Mouse (Mus musculus) myocyte (in vitro differentiated cells): ENCODE results near the gene Med9. TPM values are rescaled to one million over a fixed set of nuclear protein-coding genes. Genes with fewer than 3 reads are reported as not detected.

Experiments
- H3K27me3 ChIP-seq: one replicate; pipeline ENCODE4 v1.6.1; 2011; ENCODE audit not compliant: control insufficient read depth, insufficient read depth, insufficient read length
- H3K36me3 ChIP-seq: one replicate; pipeline ENCODE4 v1.6.1; 2011; ENCODE audit not compliant: control insufficient read depth, insufficient read depth
- H3K4me2 ChIP-seq: one replicate; pipeline ENCODE4 v1.6.1; 2011; ENCODE audit warnings: low read depth, control low read depth
- H3K4me3 ChIP-seq: one replicate; pipeline ENCODE4 v1.5.1; 2011; ENCODE audit warnings: mild to moderate bottlenecking, control low read depth, moderate library complexity
- H3K79me2 ChIP-seq: one replicate; pipeline ENCODE4 v1.6.1; 2011; ENCODE audit not compliant: control insufficient read depth, insufficient read depth
- H3ac ChIP-seq: one replicate; pipeline ENCODE4 v1.6.1; 2011; ENCODE audit not compliant: control insufficient read depth, insufficient read length
- CEBPB ChIP-seq: IDR thresholded peaks from 2 replicates; pipeline ENCODE4 v1.6.1; 2011; ENCODE audit warnings: mild to moderate bottlenecking, moderate library complexity; ENCODE audit not compliant: poor library complexity, insufficient read depth, severe bottlenecking
- E2F4 ChIP-seq: IDR thresholded peaks from one replicate; pipeline ENCODE4 v1.6.1; 2011; ENCODE audit warnings: mild to moderate bottlenecking, control low read depth, moderate library complexity; ENCODE audit not compliant: insufficient read depth
- MAX ChIP-seq: IDR thresholded peaks from one replicate; pipeline ENCODE4 v1.6.1; 2011; ENCODE audit warnings: low read depth, mild to moderate bottlenecking, control low read depth
- MYOD1 ChIP-seq, 3 experiments: IDR thresholded peaks; one replicate each; pipeline ENCODE4 v1.6.1; 2011; ENCODE audit warnings: control low read depth in 2 of 3, low read depth in 2 of 3, mild to moderate bottlenecking in 2 of 3, moderate library complexity in 1 of 3; ENCODE audit not compliant: insufficient read length in 2 of 3, control insufficient read depth in 1 of 3
- MYOG ChIP-seq, 3 experiments: IDR thresholded peaks; one replicate each; pipeline ENCODE4 v1.6.1; 2011; ENCODE audit warnings: control low read depth in 2 of 3, low read depth in 2 of 3, mild to moderate bottlenecking in 2 of 3; ENCODE audit not compliant: insufficient read length in 2 of 3, control insufficient read depth in 1 of 3, insufficient read depth in 1 of 3
- POLR2A ChIP-seq: IDR thresholded peaks from one replicate; pipeline ENCODE4 v1.6.1; 2011; ENCODE audit warnings: low read depth, mild to moderate bottlenecking, control low read depth, moderate library complexity; ENCODE audit not compliant: insufficient read length
- POLR2AphosphoS2 ChIP-seq: IDR thresholded peaks from one replicate; pipeline ENCODE4 v1.6.1; 2011; ENCODE audit warnings: low read depth, control low read depth; ENCODE audit not compliant: insufficient read length
- REST ChIP-seq: IDR thresholded peaks from one replicate; pipeline ENCODE4 v1.6.1; 2011; ENCODE audit warnings: mild to moderate bottlenecking, control low read depth, moderate library complexity; ENCODE audit not compliant: insufficient read depth, insufficient read length
- SRF ChIP-seq: IDR thresholded peaks from one replicate; pipeline ENCODE4 v1.6.1; 2011; ENCODE audit warnings: low read depth; ENCODE audit not compliant: control insufficient read depth, insufficient read length
- TCF12 ChIP-seq: IDR thresholded peaks from one replicate; pipeline ENCODE4 v1.6.1; 2011; ENCODE audit warnings: mild to moderate bottlenecking, control low read depth; ENCODE audit not compliant: poor library complexity, insufficient read depth, severe bottlenecking
- TCF3 ChIP-seq: IDR thresholded peaks from one replicate; pipeline ENCODE4 v1.6.1; 2011; ENCODE audit warnings: low read depth, control low read depth; ENCODE audit not compliant: insufficient read length
- USF1 ChIP-seq: IDR thresholded peaks from one replicate; pipeline ENCODE4 v1.6.1; 2011; ENCODE audit warnings: low read depth, mild to moderate bottlenecking, control low read depth, moderate library complexity
- polyA plus RNA-seq: library from polyadenylated mRNA; unstranded; fragments of >200 nt; fragmentation: generic; extraction: Trizol; gene quantifications from one replicate; pipeline ENCODE4 v1.2.1, GENCODE M21; 2012; ENCODE audit warnings: missing spikeins

Gene Med9
- polyA plus RNA-seq, 1 experiment, result 41.6 TPM

DNA sequence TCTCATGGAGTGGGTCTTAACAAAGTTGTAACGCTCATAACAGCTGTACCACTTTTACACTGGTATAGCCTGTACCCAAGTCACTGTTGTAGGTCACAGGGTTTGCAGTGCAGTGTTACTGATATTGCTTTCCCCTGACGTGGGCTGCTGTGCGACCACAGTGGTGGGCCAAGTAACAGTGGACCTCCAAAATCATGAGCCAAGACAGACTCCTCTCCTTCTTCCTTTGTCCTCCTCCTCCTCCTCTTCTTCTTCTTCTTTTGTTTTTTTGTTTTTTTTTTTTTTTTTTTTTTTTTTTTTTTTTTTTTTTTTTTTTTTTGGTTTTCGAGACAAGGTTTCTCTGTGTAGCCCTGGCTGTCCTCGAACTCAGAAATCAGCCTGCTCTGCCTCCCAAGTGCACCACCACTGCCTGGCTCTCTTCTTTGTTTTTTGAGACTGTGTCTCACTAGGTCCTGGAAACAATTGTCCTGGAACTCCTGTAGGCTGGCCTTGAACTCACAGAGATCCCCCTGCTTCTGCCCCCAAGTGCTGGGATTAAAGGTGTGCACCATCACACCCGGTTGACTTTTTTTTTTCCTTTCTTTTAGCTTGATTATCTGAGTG is 41.4 kb upstream of the Med9 start:
- Histone ChIP-seq H3K79me2 (no peaks in the 10 kb centered on the region), H3K4me2 (no peak overlapping the region), H3K4me3 (no peak overlapping the region), H3ac (no peak overlapping the region), H3K27me3 (peaks cover 7% of the 10 kb centered on the region), H3K36me3 (no peaks in the 10 kb centered on the region)
- TF ChIP-seq CEBPB (no peak), POLR2AphosphoS2 (no peak), USF1 (no peak), MYOG (IDR thresholded peaks at IDR 0.05; ENCODE audit: control insufficient read depth in 1 of 3, insufficient read depth in 1 of 3, insufficient read length in 2 of 3, low read depth in 2 of 3) (no peak), TCF3 (no peak), SRF (no peak), MYOD1 (IDR thresholded peaks at IDR 0.05; ENCODE audit: control insufficient read depth in 1 of 3, insufficient read length in 2 of 3, low read depth in 2 of 3) (no peak), REST (no peak), POLR2A (no peak), MAX (no peak), TCF12 (no peak), E2F4 (no peak)

GRCm38 (mm10) chr11:59908446-59908845 is 39.6 kb upstream of the Med9 start:
- no peak for TF ChIP-seq TCF12
- TF ChIP-seq TCF3, result no peak

DNA sequence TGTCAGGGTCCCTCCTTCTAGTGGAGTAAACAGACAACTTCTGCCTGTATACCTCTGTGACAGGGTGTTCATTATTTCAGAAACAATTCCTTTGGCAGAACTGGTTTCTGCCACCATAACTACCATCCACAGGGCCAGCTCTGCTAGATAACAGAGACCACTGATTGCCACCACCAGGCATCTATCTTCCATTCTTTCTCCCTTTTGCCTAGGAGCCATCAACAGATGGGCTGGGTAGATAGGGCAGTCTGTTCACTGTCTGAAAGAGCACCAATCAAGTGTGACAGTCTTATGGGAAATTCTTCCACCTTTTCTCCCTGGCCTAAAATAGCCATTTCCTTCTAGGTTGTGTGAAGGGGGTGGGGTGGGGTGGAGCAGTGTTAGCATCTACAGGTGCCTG is 37.4 kb upstream of the Med9 start:
- TF ChIP-seq SRF (no peak), USF1 (no peak), MAX (no peak), TCF3 (no peak), E2F4 (no peak), MYOD1 (IDR thresholded peaks at IDR 0.05; ENCODE audit: control insufficient read depth in 1 of 3, insufficient read length in 2 of 3, low read depth in 2 of 3) (no peak), CEBPB (no peak), POLR2A (no peak), MYOG (IDR thresholded peaks at IDR 0.05; ENCODE audit: control insufficient read depth in 1 of 3, insufficient read depth in 1 of 3, insufficient read length in 2 of 3, low read depth in 2 of 3) (no peak), POLR2AphosphoS2 (no peak), REST (no peak), TCF12 (no peak)
- no peak overlapping the region for H3K4me3 ChIP-seq
- H3K27me3 ChIP-seq, result peaks cover 11% of the 10 kb centered on the region
- no peaks in the 10 kb centered on the region for H3K36me3 ChIP-seq
- no peaks in the 10 kb centered on the region for H3K79me2 ChIP-seq
- H3ac ChIP-seq, result no peak overlapping the region
- H3K4me2 ChIP-seq, result no peak overlapping the region

More at GRCm38 (mm10) chr11:59908446-59908845, 39.6 kb upstream of the Med9 start:
- Histone ChIP-seq H3K79me2 (no peaks in the 10 kb centered on the region), H3K4me2 (no peak overlapping the region), H3ac (no peak overlapping the region), H3K27me3 (peaks cover 7% of the 10 kb centered on the region), H3K36me3 (no peaks in the 10 kb centered on the region), H3K4me3 (no peak overlapping the region)

- no peaks in the 10 kb centered on the region for H3K79me2 ChIP-seq
- no peak overlapping the region for H3K4me2 ChIP-seq
- no peaks in the 10 kb centered on the region for H3K36me3 ChIP-seq
- peak in 1 of 3 experiments; percentile 59 for TF ChIP-seq MYOD1 (IDR thresholded peaks at IDR 0.05; ENCODE audit: control insufficient read depth in 1 of 3, insufficient read length in 2 of 3, low read depth in 2 of 3)
- TF ChIP-seq POLR2A, result no peak
- no peak for TF ChIP-seq POLR2AphosphoS2
- TF ChIP-seq MAX, result no peak
- peak in 2 of 3 experiments; percentile 63 for TF ChIP-seq MYOG (IDR thresholded peaks at IDR 0.05; ENCODE audit: control insufficient read depth in 1 of 3, insufficient read depth in 1 of 3, insufficient read length in 2 of 3, low read depth in 2 of 3)
- no peak for TF ChIP-seq TCF12
- H3ac ChIP-seq, result no peak overlapping the region
- H3K4me3 ChIP-seq, result no peak overlapping the region
- peaks cover 11% of the 10 kb centered on the region for H3K27me3 ChIP-seq
These were observed 36.5 kb upstream of the Med9 start for GRCm38 (mm10) chr11:59911523-59911922.

- Histone ChIP-seq H3K4me3 (no peak overlapping the region), H3K4me2 (no peak overlapping the region), H3K36me3 (no peaks in the 10 kb centered on the region), H3K79me2 (no peaks in the 10 kb centered on the region), H3K27me3 (peaks cover 7% of the 10 kb centered on the region), H3ac (no peak overlapping the region)
- TF ChIP-seq CEBPB (no peak), MYOG (IDR thresholded peaks at IDR 0.05; ENCODE audit: control insufficient read depth in 1 of 3, insufficient read depth in 1 of 3, insufficient read length in 2 of 3, low read depth in 2 of 3) (no peak), POLR2A (no peak)
These were observed 34.3 kb upstream of the Med9 start for GRCm38 (mm10) chr11:59913702-59914101.
